Mouse (Mus musculus): ENCODE results near the gene Hist1h3e.
"Not testable (repeated sequence)": the region's sequence is repeated elsewhere in the genome, so short reads cannot be mapped to it uniquely, and the experiment has no call there.

DNA sequence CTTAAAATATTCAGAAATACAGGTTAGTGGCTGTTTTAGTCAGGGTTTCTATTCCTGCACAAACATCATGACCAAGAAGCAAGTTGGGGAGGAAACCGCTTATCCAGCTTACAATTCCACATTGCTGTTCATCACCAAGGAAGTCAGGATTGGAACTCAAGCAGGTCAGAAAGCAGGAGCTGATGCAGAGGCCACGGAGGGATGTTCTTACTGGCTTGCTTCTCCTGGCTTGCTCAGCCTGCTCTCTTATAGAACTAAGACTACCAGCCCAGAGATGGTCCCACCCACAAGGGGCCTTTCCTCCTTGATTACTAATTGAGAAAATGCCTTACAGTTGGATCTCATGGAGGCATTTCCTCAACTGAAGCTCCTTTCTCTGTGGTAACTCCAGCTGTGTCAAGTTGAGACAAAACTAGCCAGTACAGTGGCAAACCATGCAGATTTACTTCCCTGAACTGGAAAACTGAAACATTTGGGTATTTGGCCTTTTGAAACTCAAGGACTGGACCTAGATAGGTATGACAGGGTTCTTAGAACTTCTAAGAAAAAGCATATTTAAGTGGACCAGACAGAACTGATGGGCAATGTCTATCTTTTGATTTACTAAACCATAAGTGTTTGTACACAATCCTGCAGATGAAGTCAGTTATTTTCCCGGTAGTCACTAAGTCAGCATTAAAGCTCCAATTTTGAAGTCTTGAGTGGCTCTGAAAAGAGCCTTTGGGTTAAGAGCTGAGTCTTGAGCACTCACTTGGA lies 19.8 kb downstream of the Hist1h3e start:
- TF ChIP-seq POLR2A (IDR thresholded peaks at IDR 0.05; ENCODE audit: control insufficient read depth, low read depth, low read length); CTCF (IDR thresholded peaks at IDR 0.05; ENCODE audit: control insufficient read depth, insufficient read depth, insufficient replicate concordance, low read depth, low read length): not testable (repeated sequence)

Measured in testis, adult 2 months (tissue).